In genomic region chr1:159122201-159122600, GRCm38 (mm10) we compare ENCODE assay signal across 22 mouse cellular contexts.
"Had no signal": no experiment of that assay in that cellular context is flagged by ENCODE, and none has a peak within 500 bp of the region (broad histone marks: within the 10 kb centered on the region; RNA-seq: fewer than 3 reads in every experiment).

No protein-coding gene starts in this region.

- H3K27me3 ChIP-seq: heart, embryonic 13.5 days; heart, embryonic 15.5 days; hindbrain, embryonic 12.5 days; intestine, embryonic 15.5 days; limb, embryonic 12.5 days; liver, embryonic 13.5 days; liver, embryonic 15.5 days had no signal

- ATAC-seq: hindbrain, embryonic 16.5 days; inflammation-experienced regulatory T-cells, adult 6 months; intestine, embryonic 15.5 days; intestine, postnatal 0 days had no signal

- DNase-seq: gastrocnemius, adult 2 months; gastrocnemius, postnatal 14 days; gastrocnemius, postnatal 36 days; heart, adult 11 months; heart, adult 2 months; heart, postnatal 4 days; kidney, adult 18-20 months; kidney, adult 8-10 months; kidney, postnatal 10 days; kidney, postnatal 25 days; kidney, postnatal 4 days; liver; liver, embryonic 13.5 days had no signal
